Mouse (Mus musculus) spleen, postnatal 10 days (tissue): ENCODE data around the gene Flad1.
"Not testable (repeated sequence)": the region's sequence is repeated elsewhere in the genome, so short reads cannot be mapped to it uniquely, and the experiment has no call there.

Source experiments
- DNase-seq, 2 experiments: peaks; one replicate each; pipeline ENCODE4 v3.0.0; 2021 to 2022; ENCODE audit warnings: low spot score in 2 of 2

Gene Flad1

GRCm38 (mm10) chr3:89429021-89429420 lies 17.4 kb upstream of the Flad1 start:
- DNase-seq, result not testable (repeated sequence)

GRCm38 (mm10) chr3:89425876-89426275 lies 14.2 kb upstream of the Flad1 start:
- DNase-seq, result no peak

GRCm38 (mm10) chr3:89425141-89425525 lies 13.5 kb upstream of the Flad1 start:
- no peak for DNase-seq

- DNase-seq, result no peak
Measured at GRCm38 (mm10) chr3:89424416-89425140, 12.9 kb upstream of the Flad1 start.

- DNase-seq, result no peak
Measured at GRCm38 (mm10) chr3:89422556-89423205, 11.0 kb upstream of the Flad1 start.

- peak in 1 of 2 experiments; percentile 36 for DNase-seq
Measured at GRCm38 (mm10) chr3:89421810-89422473, 10.3 kb upstream of the Flad1 start.

- peak; percentile 61 to 79 for DNase-seq
Measured at GRCm38 (mm10) chr3:89421002-89421774, 9.5 kb upstream of the Flad1 start.

- no peak for DNase-seq
Measured at GRCm38 (mm10) chr3:89420421-89420820, 8.8 kb upstream of the Flad1 start.

GRCm38 (mm10) chr3:89419981-89420380 lies 8.3 kb upstream of the Flad1 start:
- no peak for DNase-seq

GRCm38 (mm10) chr3:89419571-89419970 lies 7.9 kb upstream of the Flad1 start:
- no peak for DNase-seq

GRCm38 (mm10) chr3:89418861-89419250 lies 7.2 kb upstream of the Flad1 start:
- peak in 1 of 2 experiments; percentile 76 for DNase-seq

- DNase-seq, result peak; percentile 86 to 93
Measured at GRCm38 (mm10) chr3:89418170-89418860, 6.6 kb upstream of the Flad1 start, which contains the start of the genes Cks1b and Shc1. Cks1b (minus strand) TSS chr3:89418383. Shc1 (plus strand) TSS chr3:89418443.

GRCm38 (mm10) chr3:89417840-89418169 lies 6.1 kb upstream of the Flad1 start:
- no peak for DNase-seq

- DNase-seq, result no peak
Measured at GRCm38 (mm10) chr3:89417131-89417530, 5.5 kb upstream of the Flad1 start.

- DNase-seq, result no peak
Measured at GRCm38 (mm10) chr3:89416158-89416557, 4.5 kb upstream of the Flad1 start.

GRCm38 (mm10) chr3:89410864-89411263 lies 806 bp downstream of the Flad1 start:
- DNase-seq, result no peak

GRCm38 (mm10) chr3:89409701-89410100 lies 2.0 kb downstream of the Flad1 start:
- no peak for DNase-seq

GRCm38 (mm10) chr3:89408448-89408847 lies 3.2 kb downstream of the Flad1 start:
- no peak for DNase-seq

- DNase-seq, result no peak
Measured at GRCm38 (mm10) chr3:89406887-89407286, 4.8 kb downstream of the Flad1 start.

GRCm38 (mm10) chr3:89402693-89403092 lies 9.0 kb downstream of the Flad1 start, which contains the start of gene Lenep:
Lenep (minus strand) TSS chr3:89402793.
- no peak for DNase-seq

- no peak for DNase-seq
Measured at GRCm38 (mm10) chr3:89401329-89401728, 10.3 kb downstream of the Flad1 start.
